Mouse (Mus musculus): Measurements from ENCODE around the gene Lama4.

DNA sequence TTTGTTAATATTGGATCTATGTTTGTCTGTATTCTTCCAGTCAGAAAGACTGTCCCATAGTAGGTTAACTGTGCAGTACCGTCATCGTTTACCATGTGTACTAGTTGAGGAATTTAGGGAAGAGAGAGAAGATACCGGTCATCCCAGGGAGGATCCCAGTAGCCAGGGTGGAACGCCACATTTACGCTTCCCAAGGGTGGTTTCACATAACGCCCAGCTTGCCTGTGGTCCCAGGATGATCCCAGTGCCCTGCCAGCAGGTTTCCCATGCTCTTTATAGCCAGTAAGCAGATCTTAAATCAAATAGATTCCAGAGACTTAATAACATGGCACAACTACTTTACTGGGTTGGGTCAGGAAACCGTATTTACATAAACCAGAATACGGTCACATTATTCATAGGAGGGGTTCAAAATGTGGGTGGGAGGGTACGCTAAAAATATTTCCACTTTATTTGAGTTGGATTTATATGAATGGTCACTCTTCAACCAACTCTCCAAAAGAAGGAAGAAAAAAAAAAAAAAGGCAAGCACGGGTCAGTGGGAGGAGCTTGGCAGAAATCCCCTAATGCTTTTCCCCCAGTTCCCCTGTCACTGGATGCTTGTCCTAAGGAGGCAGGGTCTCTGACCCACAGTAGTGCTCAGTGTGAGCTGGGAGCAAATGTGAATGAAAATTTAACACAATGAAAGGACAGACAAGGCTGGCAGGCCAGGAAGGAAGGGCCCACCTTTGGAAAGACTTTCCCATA lies 3.2 kb downstream of the Lama4 start:
- TF ChIP-seq POLR2A (IDR thresholded peaks at IDR 0.05; ENCODE audit: extremely low read depth, insufficient read depth, low read length) (no peak), CTCF (IDR thresholded peaks at IDR 0.05; ENCODE audit: extremely low read depth, insufficient read depth, low read length) (no peak)
